Mouse (Mus musculus) myocyte (in vitro differentiated cells): ENCODE measurements around the gene Tbrg4.

Experiments used
- MAX ChIP-seq: IDR thresholded peaks from one replicate; pipeline ENCODE4 v1.6.1; 2011; ENCODE audit warnings: low read depth, mild to moderate bottlenecking, control low read depth
- POLR2A ChIP-seq: IDR thresholded peaks from one replicate; pipeline ENCODE4 v1.6.1; 2011; ENCODE audit warnings: low read depth, mild to moderate bottlenecking, control low read depth, moderate library complexity; ENCODE audit not compliant: insufficient read length
- TCF12 ChIP-seq: IDR thresholded peaks from one replicate; pipeline ENCODE4 v1.6.1; 2011; ENCODE audit warnings: mild to moderate bottlenecking, control low read depth; ENCODE audit not compliant: poor library complexity, insufficient read depth, severe bottlenecking

GRCm38 (mm10) chr11:6626388-6626772, 513 bp upstream of the Tbrg4 start:
- no peak for TF ChIP-seq TCF12
- TF ChIP-seq POLR2A: no peak
- TF ChIP-seq MAX: no peak
